8 mouse cellular contexts compared by ENCODE assay signal in genomic region chrX:104669850-104670756, GRCm38 (mm10). TPM values are rescaled to one million over a fixed set of nuclear protein-coding genes. Genes with fewer than 3 reads are reported as not detected.
A peak's percentile ranks its signal among the peaks of the same experiment; 100 is the strongest.
DNase-seq lines count a peak whose midpoint lies in the region; ATAC-seq and TF ChIP-seq lines count a peak whose summit lies in the region.

No protein-coding gene starts in this region.

- no peaks in the 10 kb centered on the region; the same call in 1 of the 2 replicates for H3K27me3 ChIP-seq in heart, embryonic 16.5 days (ENCODE audit: control insufficient read depth, insufficient read depth, low read length)
- H3K27me3 ChIP-seq in hindbrain, embryonic 11.5 days (ENCODE audit: control insufficient read depth, insufficient read depth, low read length): no peaks in the 10 kb centered on the region
- H3K27me3 ChIP-seq in lung, postnatal 0 days (replicated peaks; ENCODE audit: insufficient read depth, low read length): no peaks in the 10 kb centered on the region

- no peak for TF ChIP-seq CTCF in lung, postnatal 0 days (IDR thresholded peaks at IDR 0.05)

- DNase-seq in heart, postnatal 25 days (ENCODE audit: low spot score): no peak
- DNase-seq in c-Kit-positive CD71-positive TER-119-positive erythroid progenitor cells, embryonic 14.5 days (ENCODE audit: low spot score): peak; percentile 4
- DNase-seq in hindbrain, embryonic 11.5 days (ENCODE audit: low spot score): peak; percentile 0
- DNase-seq in lung, postnatal 0 days (ENCODE audit: low spot score): peak; percentile 59
- no peak for DNase-seq in right cerebral cortex, postnatal 4 days
- DNase-seq in adrenal gland, postnatal 14 days: no peak
- DNase-seq in right cerebral cortex, postnatal 10 days (ENCODE audit: low spot score in 2 of 2): no peak

- H3K9ac ChIP-seq in heart, embryonic 16.5 days (ENCODE audit: low read length): peak overlapping the region; percentile 68
- peak overlapping the region; percentile 53; the same call in 1 of the 2 replicates for H3K9ac ChIP-seq in hindbrain, embryonic 11.5 days (ENCODE audit: low read depth, low read length)
- H3K9ac ChIP-seq in lung, postnatal 0 days (replicated peaks; ENCODE audit: low read depth): peak overlapping the region; percentile 46

- intact Hi-C loops in heart, postnatal 25 days (cut with DNase I): no loop called here

- H3K4me3 ChIP-seq in heart, embryonic 16.5 days (ENCODE audit: low read length): peak overlapping the region; percentile 63
- H3K4me3 ChIP-seq in hindbrain, embryonic 11.5 days (ENCODE audit: low read depth, low read length): peak overlapping the region; percentile 43
- H3K4me3 ChIP-seq in lung, postnatal 0 days (ENCODE audit: low read depth, low read length): peak overlapping the region; percentile 47

- peak; percentile 56; the same call in 1 of the 2 replicates for TF ChIP-seq EP300 in lung, postnatal 0 days (IDR thresholded peaks at IDR 0.05)

- no peaks in the 10 kb centered on the region for H3K9me3 ChIP-seq in heart, embryonic 16.5 days (replicated peaks; ENCODE audit: control insufficient read depth, low read length)
- H3K9me3 ChIP-seq in hindbrain, embryonic 11.5 days (ENCODE audit: control insufficient read depth, low read length): no peaks in the 10 kb centered on the region
- H3K9me3 ChIP-seq in lung, postnatal 0 days (ENCODE audit: low read length): no peaks in the 10 kb centered on the region

- H3K36me3 ChIP-seq in heart, embryonic 16.5 days (ENCODE audit: control insufficient read depth, insufficient read depth): no peaks in the 10 kb centered on the region
- no peaks in the 10 kb centered on the region for H3K36me3 ChIP-seq in hindbrain, embryonic 11.5 days (ENCODE audit: control insufficient read depth, insufficient read depth, low read length)
- H3K36me3 ChIP-seq in lung, postnatal 0 days (ENCODE audit: insufficient read depth, low read length): no peaks in the 10 kb centered on the region

- no peaks in the 10 kb centered on the region for H3K4me1 ChIP-seq in heart, embryonic 16.5 days (ENCODE audit: control insufficient read depth, insufficient read depth, low read length)
- H3K4me1 ChIP-seq in hindbrain, embryonic 11.5 days (replicated peaks; ENCODE audit: control insufficient read depth, insufficient read depth, low read length): no peaks in the 10 kb centered on the region
- H3K4me1 ChIP-seq in lung, postnatal 0 days (ENCODE audit: insufficient read depth, low read depth, low read length): no peaks in the 10 kb centered on the region

- H3K27ac ChIP-seq in heart, embryonic 16.5 days (ENCODE audit: low read length): peak overlapping the region; percentile 42
- no peak overlapping the region for H3K27ac ChIP-seq in hindbrain, embryonic 11.5 days (ENCODE audit: low read depth, low read length)
- H3K27ac ChIP-seq in lung, postnatal 0 days (ENCODE audit: low read length): peak overlapping the region; percentile 75

- H3K4me2 ChIP-seq in heart, embryonic 16.5 days (ENCODE audit: low read depth, low read length): peak overlapping the region; percentile 63
- peak overlapping the region; percentile 49 for H3K4me2 ChIP-seq in hindbrain, embryonic 11.5 days (replicated peaks; ENCODE audit: low read depth, low read length)
- H3K4me2 ChIP-seq in lung, postnatal 0 days (replicated peaks; ENCODE audit: low read depth, low read length): peak overlapping the region; percentile 63

- 23% methylated on average over 19 of the region's 19 CpGs for WGBS in heart, embryonic 16.5 days
- WGBS in hindbrain, embryonic 11.5 days: 19% methylated on average over 19 of the region's 19 CpGs
- 22% methylated on average over 17 of the region's 19 CpGs for WGBS in lung, postnatal 0 days

- ATAC-seq in heart, embryonic 16.5 days (replicated peaks; ENCODE audit: extremely low read depth, insufficient read depth, low FRiP score): no peak
- peak; percentile 31 for ATAC-seq in hindbrain, embryonic 11.5 days (ENCODE audit: low FRiP score)
- ATAC-seq in lung, postnatal 0 days: peak; percentile 64

RNA-seq across cellular contexts. Expression of gene Zdhhc15, which starts 0.8 kb away (rescaled TPM):
- 4.0 and 4.1 TPM in 2 replicates for polyA plus RNA-seq in heart, embryonic 16.5 days (2015; fragmentation: Nextera tagmentation; extraction: Ambion mirVana)
- under 1 TPM; 0.67 to 0.78 TPM for total RNA-seq in heart, postnatal 25 days (2021)
- polyA plus RNA-seq in hindbrain, embryonic 11.5 days (2014; fragmentation: Nextera tagmentation; extraction: Ambion mirVana): 10.6 and 14.5 TPM in 2 replicates
- polyA plus RNA-seq in lung, postnatal 0 days (2015; fragmentation: Nextera tagmentation; extraction: Ambion mirVana): 3.1 and 3.5 TPM in 2 replicates
- 2.9 and 3.3 TPM in 2 replicates for total RNA-seq in adrenal gland, postnatal 14 days (2021)

Comparison
In these comparisons a context has a peak if more than half of its experiments do, and no peak if none do; other contexts are left out.
1. DNase-seq: peak in c-Kit-positive CD71-positive TER-119-positive erythroid progenitor cells, embryonic 14.5 days (single experiment), hindbrain, embryonic 11.5 days (single experiment) and lung, postnatal 0 days (single experiment); none in heart, postnatal 25 days (single experiment), right cerebral cortex, postnatal 4 days (single experiment), adrenal gland, postnatal 14 days (single experiment) and right cerebral cortex, postnatal 10 days (0 of 2).
2. Peak in every context shown above with its lines, with median percentiles within 50 percentile points of each other: H3K4me2 ChIP-seq, H3K4me3 ChIP-seq and H3K9ac ChIP-seq.